Mouse (Mus musculus): ENCODE data around the gene Ipp. TPM values are rescaled to one million over a fixed set of nuclear protein-coding genes. Genes with fewer than 3 reads are reported as not detected.

Ipp gene
- polyA plus RNA-seq, 2 experiments, result 3.2 to 6.0 TPM

GRCm38 (mm10) chr4:116537737-116538136 lies 30.4 kb downstream of the Ipp start:
- no peak overlapping the region for H3K4me2 ChIP-seq (ENCODE audit: low read depth)
- H3K36me3 ChIP-seq (replicated peaks; ENCODE audit: control insufficient read depth, insufficient read depth, low read depth), result no peaks in the 10 kb centered on the region
- no peak for DNase-seq (ENCODE audit: low read depth in 3 of 3, low spot score in 3 of 3)
- 81% methylated on average over 3 of the region's 3 CpGs for whole genome bisulfite sequencing (ENCODE audit: insufficient replicate concordance)
- no peaks in the 10 kb centered on the region for H3K9me3 ChIP-seq (ENCODE audit: control insufficient read depth, low read length)
- no peaks in the 10 kb centered on the region for H3K4me1 ChIP-seq (replicated peaks; ENCODE audit: control insufficient read depth in 2 of 2, insufficient read depth in 2 of 2, low read length in 1 of 2)
- no peak overlapping the region for H3K4me3 ChIP-seq (ENCODE audit: insufficient read depth in 1 of 2, low read depth in 2 of 2, low read length in 2 of 2)
- no peak overlapping the region for H3K9ac ChIP-seq (replicated peaks)
- no peak for TF ChIP-seq EP300 (IDR thresholded peaks at IDR 0.05; ENCODE audit: low read depth)
- TF ChIP-seq CTCF (IDR thresholded peaks at IDR 0.05; ENCODE audit: low read depth), result no peak
- H3K27ac ChIP-seq, result no peak overlapping the region
- no peak for ATAC-seq (ENCODE audit: insufficient read depth)
- no peaks in the 10 kb centered on the region for H3K27me3 ChIP-seq (ENCODE audit: control insufficient read depth, insufficient read depth, low read length)

- Histone ChIP-seq H3K36me3 (replicated peaks; ENCODE audit: control insufficient read depth, insufficient read depth, low read depth) (peaks cover 15% of the 10 kb centered on the region), H3K4me2 (ENCODE audit: low read depth) (no peak overlapping the region), H3K4me1 (replicated peaks; ENCODE audit: control insufficient read depth in 2 of 2, insufficient read depth in 2 of 2, low read length in 1 of 2) (peaks cover 0 to 2% of the 10 kb centered on the region in 2 experiments; a peak in 2 of 4 replicates), H3K9ac (replicated peaks) (no peak overlapping the region), H3K4me3 (ENCODE audit: insufficient read depth in 1 of 2, low read depth in 2 of 2, low read length in 2 of 2) (no peak overlapping the region), H3K9me3 (ENCODE audit: control insufficient read depth, low read length) (no peaks in the 10 kb centered on the region), H3K27me3 (ENCODE audit: control insufficient read depth, insufficient read depth, low read length) (no peaks in the 10 kb centered on the region), H3K27ac (no peak overlapping the region)
- ATAC-seq (ENCODE audit: insufficient read depth) (no peak), DNase-seq (ENCODE audit: low read depth in 3 of 3, low spot score in 3 of 3) (no peak)
- 24% methylated on average over 1 of the region's 1 CpGs for WGBS (ENCODE audit: insufficient replicate concordance)
- TF ChIP-seq CTCF (IDR thresholded peaks at IDR 0.05; ENCODE audit: low read depth) (no peak), EP300 (IDR thresholded peaks at IDR 0.05; ENCODE audit: low read depth) (peak; percentile 36; the same call in 1 of the 2 replicates)
These were observed 43.1 kb downstream of the Ipp start for GRCm38 (mm10) chr4:116550432-116550831.

GRCm38 (mm10) chr4:116553035-116553434 lies 45.7 kb downstream of the Ipp start:
- H3K27ac ChIP-seq, result no peak overlapping the region
- DNase-seq (ENCODE audit: low read depth in 3 of 3, low spot score in 3 of 3), result no peak
- no peak overlapping the region for H3K4me3 ChIP-seq (ENCODE audit: insufficient read depth in 1 of 2, low read depth in 2 of 2, low read length in 2 of 2)
- WGBS (ENCODE audit: insufficient replicate concordance), result 72% methylated on average over 3 of the region's 3 CpGs
- H3K4me2 ChIP-seq (ENCODE audit: low read depth), result no peak overlapping the region
- no peaks in the 10 kb centered on the region for H3K27me3 ChIP-seq (ENCODE audit: control insufficient read depth, insufficient read depth, low read length)
- no peak overlapping the region for H3K9ac ChIP-seq (replicated peaks)
- no peak for ATAC-seq (ENCODE audit: insufficient read depth)
- peaks cover 0 to 5% of the 10 kb centered on the region in 2 experiments; a peak in 2 of 4 replicates for H3K4me1 ChIP-seq (replicated peaks; ENCODE audit: control insufficient read depth in 2 of 2, insufficient read depth in 2 of 2, low read length in 1 of 2)
- TF ChIP-seq CTCF (IDR thresholded peaks at IDR 0.05; ENCODE audit: low read depth), result no peak
- no peak for TF ChIP-seq EP300 (IDR thresholded peaks at IDR 0.05; ENCODE audit: low read depth)
- H3K36me3 ChIP-seq (replicated peaks; ENCODE audit: control insufficient read depth, insufficient read depth, low read depth), result peaks cover 15% of the 10 kb centered on the region
- H3K9me3 ChIP-seq (ENCODE audit: control insufficient read depth, low read length), result no peaks in the 10 kb centered on the region

DNA sequence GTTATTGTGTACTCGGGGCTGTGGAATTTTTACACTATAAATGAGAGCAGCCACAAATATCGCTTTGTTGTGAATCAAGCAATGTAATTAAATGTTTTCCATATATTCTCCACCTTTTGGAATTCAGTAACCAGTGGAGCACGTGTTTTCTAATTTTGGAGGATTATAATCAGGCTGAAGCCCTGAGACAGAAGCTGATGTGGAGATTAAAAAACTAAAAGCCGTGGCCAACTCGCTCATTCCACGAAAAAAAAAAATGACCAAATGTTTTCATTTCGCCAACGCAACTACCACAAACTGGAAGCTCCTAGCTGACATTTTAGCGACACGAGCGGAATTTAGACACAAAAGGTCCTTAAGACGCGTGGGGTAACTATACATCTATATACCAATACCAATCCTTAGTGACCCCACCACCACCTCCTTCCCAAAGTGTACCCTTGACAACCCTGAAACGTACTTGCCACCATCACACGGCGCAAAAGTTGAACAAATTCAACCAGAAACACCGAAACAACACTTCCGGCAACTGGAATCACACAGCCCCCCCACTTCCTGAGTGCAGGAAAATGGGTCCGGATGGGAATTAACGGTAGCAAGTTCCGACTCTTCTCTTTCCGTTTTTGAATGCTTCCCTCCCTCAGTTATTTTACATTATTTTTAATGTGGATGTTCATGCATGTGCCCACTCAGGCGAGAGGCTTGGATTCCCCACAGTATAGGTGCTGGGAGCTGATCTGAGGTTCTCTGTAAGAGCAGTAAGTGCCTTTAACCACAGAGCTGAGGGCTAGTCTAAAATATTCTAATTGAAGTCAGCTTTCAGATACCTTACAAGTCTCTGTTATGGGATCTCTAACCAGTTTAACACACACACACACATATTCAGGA lies 48.3 kb downstream of the Ipp start, which contains the start of gene Tmem69:
Tmem69 (minus strand) TSS at position 524 of the 888 bp plus-strand sequence.
- H3K4me2 ChIP-seq (ENCODE audit: low read depth), result peak within 1 kb of the TSS; percentile 99
- WGBS (ENCODE audit: insufficient replicate concordance), result 2% methylated on average over 23 of the region's 23 CpGs
- DNase-seq (ENCODE audit: low read depth in 3 of 3, low spot score in 3 of 3), result peak; percentile 73 to 77 (median 74)
- no peaks in the 10 kb centered on the region for H3K9me3 ChIP-seq (ENCODE audit: control insufficient read depth, low read length)
- peak within 1 kb of the TSS; percentile 95 for H3K9ac ChIP-seq (replicated peaks)
- peaks cover 15% of the 10 kb centered on the region for H3K36me3 ChIP-seq (replicated peaks; ENCODE audit: control insufficient read depth, insufficient read depth, low read depth)
- H3K27me3 ChIP-seq (ENCODE audit: control insufficient read depth, insufficient read depth, low read length), result no peaks in the 10 kb centered on the region
- H3K27ac ChIP-seq, result peak within 1 kb of the TSS; percentile 95
- H3K4me3 ChIP-seq (ENCODE audit: insufficient read depth in 1 of 2, low read depth in 2 of 2, low read length in 2 of 2), result peak within 1 kb of the TSS; percentile 65 to 97
- ATAC-seq (ENCODE audit: insufficient read depth), result no peak
- peaks cover 8 to 10% of the 10 kb centered on the region in 2 experiments for H3K4me1 ChIP-seq (replicated peaks; ENCODE audit: control insufficient read depth in 2 of 2, insufficient read depth in 2 of 2, low read length in 1 of 2)
- TF ChIP-seq CTCF (IDR thresholded peaks at IDR 0.05; ENCODE audit: low read depth) (no peak), EP300 (IDR thresholded peaks at IDR 0.05; ENCODE audit: low read depth) (no peak)
